13 mouse cellular contexts compared by ENCODE assay signal in the genomic region with DNA sequence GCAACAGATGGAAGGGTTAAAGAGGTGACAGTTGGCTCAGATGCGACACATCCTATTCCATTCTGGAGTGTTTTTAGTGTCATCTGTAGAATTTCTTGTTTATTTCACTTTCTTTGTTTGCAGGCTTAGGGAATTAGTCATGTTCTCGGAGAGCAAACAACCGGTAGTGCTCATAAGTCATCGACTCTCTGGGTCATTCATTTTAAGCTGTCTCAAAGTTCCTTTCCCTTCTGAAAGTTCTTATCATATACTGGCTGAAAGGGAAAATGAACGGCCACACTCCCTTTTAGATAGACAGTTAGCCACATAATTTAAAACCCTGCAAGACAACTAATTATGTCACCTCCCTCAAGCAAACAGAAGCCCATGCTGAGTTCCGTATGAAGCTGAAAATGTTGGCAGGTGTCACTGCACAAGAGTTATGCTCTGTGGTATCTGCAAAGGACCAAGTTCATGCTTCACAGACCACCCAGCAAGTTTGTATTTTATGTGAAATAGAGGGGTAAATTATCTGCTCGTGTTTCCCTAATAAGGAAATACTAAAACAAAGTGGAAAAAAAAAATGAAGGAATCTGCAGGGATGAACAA.
"Had no signal": no experiment of that assay in that cellular context is flagged by ENCODE, and none has a peak within 500 bp of the region (broad histone marks: within the 10 kb centered on the region; RNA-seq: fewer than 3 reads in every experiment).

No protein-coding gene starts in this region.

- H3K9me3 ChIP-seq: limb, embryonic 13.5 days; midbrain, embryonic 10.5 days; neural tube, embryonic 15.5 days had no signal

- H3K27me3 ChIP-seq: limb, embryonic 13.5 days; neural tube, embryonic 15.5 days had no signal

- H3K36me3 ChIP-seq: limb, embryonic 13.5 days; midbrain, embryonic 10.5 days; neural tube, embryonic 15.5 days had no signal

- H3K27ac ChIP-seq: limb, embryonic 13.5 days; liver, embryonic 14.5 days; midbrain, embryonic 10.5 days; neural tube, embryonic 15.5 days had no signal

- DNase-seq: kidney, adult 8-10 months; left cerebral cortex, postnatal 4 days; lung, adult 18-20 months; lung, postnatal 4 days; midbrain, embryonic 14.5 days; thymus, adult 2 months; thymus, postnatal 36 days had no signal

- H3K9ac ChIP-seq: limb, embryonic 13.5 days; liver, embryonic 14.5 days; neural tube, embryonic 15.5 days had no signal

- H3K4me3 ChIP-seq: limb, embryonic 13.5 days; midbrain, embryonic 10.5 days; myocyte; neural tube, embryonic 15.5 days had no signal

- H3K4me1 ChIP-seq: limb, embryonic 13.5 days; midbrain, embryonic 10.5 days; neural tube, embryonic 15.5 days had no signal

- ATAC-seq: lung, postnatal 0 days had no signal

- H3K4me2 ChIP-seq: limb, embryonic 13.5 days; neural tube, embryonic 15.5 days had no signal
